Mouse (Mus musculus): ENCODE measurements around the gene Trp53.

- no peak for TF ChIP-seq CTCF (IDR thresholded peaks at IDR 0.05; ENCODE audit: low read depth, low read length)
- no peak for TF ChIP-seq GATA1 (IDR thresholded peaks at IDR 0.05; ENCODE audit: borderline replicate concordance, low read length)
- TF ChIP-seq TAL1 (conservative IDR thresholded peaks at IDR 0.05; ENCODE audit: low read depth, low read length) = no peak
Measured at GRCm38 (mm10) chr11:69590622-69591021, 10.5 kb downstream of the Trp53 start.
